Mouse (Mus musculus): ENCODE measurements at regions not wholly inside any gene's neighbourhood (a gene's known extent, or its start where the extent isn't known, plus 50 kb on each side); places are given as distances from the start of the nearest gene placed in this dataset.

DNA sequence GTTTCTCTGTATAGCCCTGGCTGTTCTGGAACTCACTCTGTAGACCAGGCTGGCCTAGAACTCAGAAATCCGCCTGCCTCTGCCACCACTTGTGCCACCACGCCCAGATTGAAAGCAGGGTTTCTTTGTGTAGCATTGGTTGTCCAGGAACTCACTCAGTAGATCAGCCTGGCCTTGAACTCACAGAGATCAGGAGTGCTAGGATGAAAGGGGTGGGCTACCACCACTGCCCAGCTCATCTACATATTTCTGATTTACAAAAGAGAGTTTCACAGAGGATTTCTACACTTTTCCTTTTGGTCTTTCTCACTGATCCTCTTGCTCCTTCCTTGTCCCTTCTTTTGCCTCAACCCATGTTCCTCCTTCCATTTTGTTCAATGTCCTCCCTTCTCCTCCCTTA lies 53.1 kb upstream of the Lbx1 start:
- DNase-seq (ENCODE audit: low spot score): no peak

DNA sequence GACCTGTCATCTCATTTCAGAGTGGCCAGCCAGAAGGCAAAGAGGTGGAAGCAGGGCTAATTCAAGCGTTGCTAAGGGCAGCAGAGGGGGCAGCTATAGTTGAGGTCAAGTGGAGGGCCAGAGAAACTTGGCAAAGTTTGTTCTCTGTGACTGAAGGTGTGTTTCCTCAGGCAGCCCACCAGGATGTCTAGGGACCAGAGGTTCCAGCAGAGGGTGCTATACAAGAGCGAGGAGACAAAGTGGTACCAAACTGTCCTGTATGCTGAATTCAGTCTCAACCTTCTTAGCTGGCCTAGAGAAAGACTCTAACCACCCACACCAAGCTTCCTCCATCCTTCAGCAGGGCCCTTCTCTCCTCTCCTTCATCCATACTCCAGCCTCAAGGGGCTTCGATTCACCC lies 62.2 kb upstream of the Lbx1 start:
- DNase-seq (ENCODE audit: low spot score): no peak

- no peak for DNase-seq (ENCODE audit: low spot score)
These were observed 63.7 kb upstream of the Lbx1 start for GRCm38 (mm10) chr19:45299341-45299740.

GRCm38 (mm10) chr19:45299768-45300167 lies 63.8 kb upstream of the Btrc start:
- no peak for DNase-seq (ENCODE audit: low spot score)

DNA sequence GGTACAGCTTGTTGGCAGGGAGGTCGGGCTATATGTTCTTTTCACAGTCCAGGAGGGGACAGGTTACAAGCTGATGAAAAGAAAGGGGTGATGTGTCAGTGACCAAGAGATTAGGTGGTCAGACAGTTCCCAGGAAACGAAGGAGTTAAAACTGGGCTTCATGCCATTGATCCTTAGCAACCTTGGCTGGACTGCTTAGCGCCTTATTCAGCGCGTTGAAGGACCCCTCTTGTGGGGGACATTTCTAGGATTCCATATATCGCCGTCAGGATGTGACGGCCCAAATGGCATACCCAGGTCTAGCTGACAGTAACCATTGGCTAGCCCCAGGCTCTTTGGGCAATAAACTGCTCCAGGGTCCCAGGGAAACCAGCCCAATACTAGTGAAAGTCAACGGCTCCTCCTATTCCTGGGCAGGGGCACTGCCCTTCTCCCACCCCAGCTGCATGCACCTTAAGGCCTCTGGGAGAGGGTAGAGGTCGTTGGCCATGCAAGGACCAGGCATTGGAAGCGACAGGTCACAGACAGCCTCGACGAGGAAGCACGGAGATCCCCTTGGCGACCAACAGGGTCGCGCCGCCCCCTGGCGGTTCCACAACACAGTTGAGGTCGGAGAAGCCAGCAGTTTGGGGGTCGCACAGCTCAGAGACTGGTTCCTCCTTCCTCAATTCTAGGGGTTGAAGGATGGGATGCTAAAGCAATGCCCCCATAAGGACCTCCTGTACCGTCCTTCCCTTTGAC lies 62.7 kb upstream of the Btrc start:
- no peak for DNase-seq (ENCODE audit: low spot score)

DNA sequence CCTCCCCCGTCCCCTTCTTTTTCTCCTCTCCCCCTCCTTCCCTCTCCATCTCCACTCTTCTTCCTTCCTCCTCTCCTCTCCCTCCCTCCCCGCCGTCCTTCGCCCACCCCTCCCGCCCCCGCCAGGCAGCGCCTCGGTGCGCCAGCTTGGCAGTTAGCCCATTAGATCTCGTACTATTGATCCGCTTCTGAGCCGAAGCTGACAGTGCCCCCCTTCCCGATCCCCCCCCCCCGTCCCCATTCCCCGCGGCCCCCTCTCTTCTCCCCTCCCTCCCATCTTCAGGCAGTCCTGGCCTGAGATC lies 62.2 kb upstream of the Btrc start:
- no peak for DNase-seq (ENCODE audit: low spot score)

DNA sequence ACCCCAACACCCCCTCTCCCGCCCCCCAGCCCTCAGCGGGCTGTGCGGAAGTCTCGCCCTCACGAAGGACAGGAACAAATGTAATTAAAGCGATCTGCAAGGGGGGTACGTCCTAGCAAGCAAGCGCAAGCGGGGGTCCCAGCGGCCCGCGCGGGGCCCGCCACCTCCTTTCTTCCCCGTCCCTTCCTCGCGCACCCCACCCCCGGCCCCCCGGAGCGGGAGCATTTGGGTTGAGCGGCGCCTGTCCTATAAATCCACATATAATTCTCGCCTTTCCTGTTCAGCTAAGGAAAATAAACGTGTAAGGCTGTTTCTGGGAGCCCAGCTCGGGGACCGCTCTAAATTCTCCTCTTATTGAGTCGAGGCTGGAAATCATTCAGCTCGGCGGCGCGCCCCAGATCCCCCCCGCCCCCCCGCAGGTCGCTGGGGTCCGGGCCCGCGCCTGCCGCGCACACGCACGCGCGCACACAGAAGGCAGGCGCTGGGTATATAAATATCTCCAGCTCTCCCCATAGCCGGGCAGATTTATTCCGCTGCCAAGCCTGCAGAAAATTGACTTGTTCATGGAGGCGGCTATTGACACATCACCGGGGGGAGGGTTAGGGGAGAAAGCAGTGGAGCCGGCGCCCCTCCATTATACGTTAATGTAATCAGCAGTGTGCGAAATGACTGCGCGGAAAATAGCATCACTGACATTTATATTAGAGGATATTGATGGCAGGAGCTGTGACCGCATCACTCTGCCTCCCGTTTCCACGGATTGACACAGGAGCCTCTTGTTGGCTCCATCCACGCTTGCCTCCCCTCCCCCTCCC lies 61.6 kb upstream of the Btrc start:
- DNase-seq (ENCODE audit: low spot score): no peak

DNA sequence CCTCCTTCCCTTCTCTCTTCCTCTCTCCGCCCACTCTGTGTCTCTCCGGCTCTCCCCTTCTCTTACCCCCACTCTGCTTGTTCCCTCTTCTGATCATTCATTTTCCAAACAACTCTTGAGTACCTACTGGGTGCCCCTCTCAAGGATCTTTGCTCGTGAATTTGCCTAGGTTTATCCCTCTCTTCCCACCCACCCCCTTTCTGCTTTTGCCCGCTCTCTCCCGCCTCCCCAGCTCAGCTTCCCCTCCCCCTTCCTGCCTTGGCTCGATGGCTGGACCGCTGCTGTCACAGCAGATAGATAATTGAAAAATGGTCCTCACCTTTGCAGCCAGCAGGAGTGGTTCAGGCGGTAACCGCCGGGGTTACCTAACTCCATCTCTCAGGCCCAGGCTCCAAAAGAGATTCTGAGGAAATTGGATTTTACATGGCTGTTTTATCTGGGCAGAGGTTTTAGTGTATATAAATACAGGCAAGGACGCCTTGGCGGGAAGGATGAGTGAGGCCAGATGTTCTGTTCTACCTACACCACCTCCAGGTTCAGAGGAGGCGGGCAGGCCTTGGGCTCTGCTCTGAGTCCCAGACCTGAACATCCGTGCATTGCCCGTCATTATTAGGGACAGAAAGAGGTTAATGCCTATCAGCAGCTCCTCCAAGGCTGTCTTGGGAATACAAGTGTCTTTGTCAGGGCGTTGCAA lies 60.8 kb upstream of the Btrc start:
- DNase-seq (ENCODE audit: low spot score): no peak

GRCm38 (mm10) chr19:45304538-45304937 lies 59.0 kb upstream of the Btrc start:
- DNase-seq (ENCODE audit: low spot score): no peak

DNA sequence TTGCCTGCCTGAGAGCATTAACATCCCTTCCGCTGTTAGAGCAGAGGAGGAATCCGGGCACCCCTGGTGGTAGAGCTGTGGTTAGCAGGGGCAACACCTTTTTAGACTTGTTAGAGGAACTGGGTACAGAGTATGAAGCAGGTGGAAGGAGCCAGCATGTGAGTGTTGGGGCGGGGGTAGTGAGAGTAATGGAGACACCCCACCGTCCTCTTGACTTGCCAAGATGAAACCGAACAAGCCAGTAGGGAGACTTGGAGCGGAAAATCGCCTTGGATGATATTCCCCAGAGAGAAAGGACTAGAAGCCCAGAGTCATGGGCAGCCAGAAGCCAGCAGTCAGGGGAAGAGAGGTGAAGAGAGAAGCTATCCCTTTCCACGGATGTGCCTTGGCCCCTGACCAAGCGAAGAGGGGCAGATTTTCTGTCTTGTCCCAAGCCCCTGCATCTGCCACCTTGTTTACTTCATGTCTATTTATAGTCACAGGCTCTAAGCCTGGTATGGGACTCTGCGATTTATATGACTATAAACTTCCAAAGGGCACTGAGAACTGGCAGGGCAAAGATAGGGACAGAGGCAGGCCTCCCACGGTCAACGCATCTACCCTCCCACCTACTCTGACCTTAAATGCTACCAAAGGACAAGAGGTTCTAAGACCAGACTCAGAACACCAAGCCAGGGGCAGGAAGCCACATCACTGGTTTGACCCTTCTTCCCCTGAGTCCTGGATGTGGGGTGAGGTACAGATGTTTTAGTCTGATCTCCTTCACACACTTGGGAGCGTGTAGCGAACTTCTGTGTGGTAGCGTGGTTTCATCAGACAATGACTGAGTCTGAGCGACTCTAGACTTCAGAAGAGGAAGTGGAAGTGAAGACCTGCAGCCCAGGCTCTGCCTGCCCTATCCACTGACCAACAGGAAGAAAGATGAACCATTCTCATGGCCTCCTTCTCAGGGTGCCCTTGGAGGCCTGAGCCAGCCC lies 55.9 kb upstream of the Btrc start:
- DNase-seq (ENCODE audit: low spot score): no peak

- DNase-seq (ENCODE audit: low spot score): no peak
These were observed 54.8 kb upstream of the Btrc start for GRCm38 (mm10) chr19:45308676-45309275.

DNA sequence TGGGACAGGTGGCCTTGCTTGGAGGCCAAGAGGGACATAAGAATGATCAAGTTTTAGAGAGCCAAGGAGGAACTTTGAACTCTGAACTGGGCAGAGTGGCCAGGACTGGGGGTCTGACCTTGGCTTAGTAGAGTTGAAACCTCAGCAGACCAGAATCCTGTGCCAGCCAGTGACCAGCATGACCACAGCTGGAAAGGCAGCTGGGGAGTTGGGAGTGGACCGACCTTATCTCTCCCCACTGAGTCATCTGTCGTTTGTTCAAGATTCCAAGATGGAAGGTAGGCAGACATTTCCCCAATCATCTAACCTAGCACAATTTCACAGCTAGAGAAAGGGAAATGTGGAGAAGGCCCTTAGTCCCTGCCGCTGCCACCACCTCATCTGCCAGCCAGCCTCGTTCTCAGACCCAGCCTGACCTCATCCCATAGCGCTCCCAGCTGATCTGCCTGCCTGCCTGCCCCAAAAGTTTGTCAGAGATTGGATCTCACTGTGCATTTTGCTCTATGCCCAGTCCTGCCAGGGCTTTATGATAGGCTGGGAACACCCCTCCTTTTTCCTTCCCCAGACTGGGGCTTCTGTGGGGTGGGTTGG lies 53.1 kb upstream of the Btrc start:
- DNase-seq (ENCODE audit: low spot score): no peak

DNA sequence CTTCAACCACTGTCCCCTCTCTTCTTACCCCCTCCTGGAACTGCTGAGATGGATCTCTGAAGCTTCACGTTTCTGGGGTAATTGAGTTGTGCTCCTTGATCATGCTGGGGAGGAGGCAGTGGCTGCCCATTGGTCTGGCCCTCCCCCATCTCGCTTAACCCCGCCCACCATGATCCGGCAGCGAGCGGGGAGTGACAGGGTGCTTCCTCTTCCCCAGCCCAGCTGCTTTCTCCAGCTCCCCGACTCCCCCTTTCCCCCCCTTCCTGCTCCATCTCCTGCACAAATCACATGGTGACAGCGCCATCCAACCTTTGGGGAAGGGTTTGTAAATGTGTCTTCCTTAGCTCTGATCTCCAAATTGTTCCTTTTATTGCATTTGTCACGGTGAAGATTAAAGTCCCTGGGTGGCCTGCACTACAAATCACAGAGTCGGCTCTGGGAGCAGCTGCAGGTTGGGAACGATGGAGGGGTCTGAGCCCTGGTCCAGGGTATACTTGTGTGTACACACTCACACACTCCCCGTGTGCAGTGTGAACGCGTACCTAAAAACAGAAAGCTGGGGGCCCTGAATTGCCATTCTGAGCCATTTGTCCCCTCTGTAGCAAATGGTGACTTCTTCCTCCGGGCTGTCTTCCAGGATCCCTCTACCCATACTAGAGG lies 52.5 kb upstream of the Btrc start:
- peak; percentile 69 for DNase-seq (ENCODE audit: low spot score)

DNA sequence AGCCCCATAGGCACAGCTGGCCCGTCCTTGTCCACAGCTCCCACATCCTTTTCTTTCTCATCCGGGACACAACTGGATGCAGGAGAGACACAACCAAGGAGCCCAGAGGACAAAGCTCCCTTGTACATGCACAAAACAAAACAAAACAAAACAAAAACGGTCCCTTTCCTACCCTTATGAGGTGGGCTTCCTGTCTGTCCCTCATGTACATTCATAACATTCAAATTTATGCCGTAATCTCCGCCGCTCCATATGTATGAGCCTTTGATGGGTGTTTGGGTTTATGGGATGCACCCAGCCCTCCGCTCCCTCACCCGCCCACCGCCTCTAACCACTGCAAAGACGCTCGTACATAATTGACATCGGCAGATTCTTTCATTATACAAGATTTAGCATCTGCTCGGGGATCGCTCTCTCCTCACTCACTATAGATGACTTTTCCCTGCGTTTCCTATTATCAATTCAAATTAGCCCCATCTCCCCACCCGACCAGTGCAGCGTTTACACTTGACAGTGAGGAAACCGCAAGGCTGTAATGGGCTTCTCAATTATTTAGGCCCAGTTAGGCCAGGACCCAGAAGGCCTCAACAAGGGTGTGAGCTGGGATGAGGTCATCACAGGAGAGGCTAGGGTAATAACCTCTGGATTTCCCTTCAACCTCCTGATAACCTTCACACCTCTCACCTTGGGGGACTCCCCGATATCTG lies 51.5 kb upstream of the Btrc start:
- no peak for DNase-seq (ENCODE audit: low spot score)

- no peak for DNase-seq (ENCODE audit: low spot score)
These were observed 50.7 kb upstream of the Btrc start for GRCm38 (mm10) chr19:45312713-45313365.

Measured in yolk sac, embryonic 10.5 days (tissue).